Mouse (Mus musculus) adrenal gland, postnatal 14 days (tissue): ENCODE data around the gene Furin. TPM values are rescaled to one million over a fixed set of nuclear protein-coding genes. Genes with fewer than 3 reads are reported as not detected.
"Not testable (repeated sequence)": the region's sequence is repeated elsewhere in the genome, so short reads cannot be mapped to it uniquely, and the experiment has no call there.

ENCODE experiments used
- DNase-seq: peaks from one replicate; pipeline ENCODE4 v3.0.0; 2021; ENCODE audit warnings: mixed read lengths
- total RNA-seq: library from RNA; stranded (reverse); gene quantifications from 2 replicates; pipeline ENCODE4 v1.2.3, GENCODE M21; 2021

Furin gene
- total RNA-seq, 1 experiment from 2014 or later: 138 TPM

DNA sequence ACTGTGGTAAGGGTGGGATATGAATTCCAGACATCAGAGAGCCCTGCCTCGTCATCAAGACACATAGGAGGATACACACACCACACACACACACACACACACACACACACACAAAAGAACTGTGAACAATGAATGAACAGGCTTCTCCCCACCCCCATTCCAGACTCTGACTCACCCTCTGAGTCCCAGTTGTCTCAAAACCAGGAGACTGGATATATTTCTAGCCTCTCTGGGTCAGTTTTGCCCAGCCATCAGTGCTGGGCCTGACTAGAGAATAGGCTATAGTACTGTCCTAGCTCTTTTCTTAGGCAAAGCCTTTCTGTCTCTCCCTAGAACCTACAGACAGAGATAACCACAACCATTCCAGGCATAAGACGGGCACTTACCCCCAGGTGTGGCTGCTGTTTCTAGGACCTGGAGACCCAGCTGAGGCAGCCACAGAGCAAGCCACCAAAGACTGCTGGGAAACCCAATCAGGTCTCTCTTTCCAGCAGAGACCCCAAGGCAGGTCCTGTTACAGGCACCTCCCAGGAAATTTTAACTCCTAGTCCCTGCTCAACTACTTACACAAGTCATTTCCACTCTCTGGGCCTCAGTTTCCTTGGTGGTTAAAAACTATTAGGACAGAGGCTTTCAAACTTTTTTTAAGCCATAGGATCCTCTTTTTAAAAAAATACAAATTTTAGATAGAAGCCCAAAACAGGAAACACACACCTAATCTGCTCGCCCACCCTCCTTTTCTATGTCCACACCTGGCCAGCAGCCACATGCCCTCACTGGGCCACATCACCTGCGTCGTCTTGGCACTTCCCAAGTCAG is 4.0 kb downstream of the Furin start:
- peak; percentile 69 for DNase-seq

DNA sequence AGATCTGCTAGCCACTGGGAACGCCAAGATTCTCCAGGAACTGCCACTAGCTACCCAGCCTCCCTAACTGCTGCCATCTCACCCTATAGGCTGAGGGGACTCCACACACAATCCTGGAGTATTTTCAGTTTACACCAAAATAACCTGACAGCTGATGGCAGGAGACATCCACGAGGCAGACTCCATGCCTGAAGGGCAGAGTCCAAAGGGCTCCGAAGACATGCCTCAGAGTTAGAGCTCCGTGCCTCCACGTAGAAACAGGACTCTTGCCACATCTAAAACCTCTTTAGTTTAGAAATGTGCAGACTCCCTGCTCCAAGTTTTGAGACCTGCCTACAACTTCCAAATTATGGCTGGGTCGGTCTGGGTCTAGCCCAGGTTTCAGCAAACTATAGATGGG is 4.7 kb downstream of the Furin start:
- DNase-seq: no peak

GRCm38 (mm10) chr7:80400099-80400498 is 5.1 kb downstream of the Furin start:
- peak; percentile 84 for DNase-seq

- DNase-seq: no peak
Measured at GRCm38 (mm10) chr7:80398654-80399444, 6.4 kb downstream of the Furin start.

GRCm38 (mm10) chr7:80397986-80398385 is 7.2 kb downstream of the Furin start:
- DNase-seq: no peak

GRCm38 (mm10) chr7:80396427-80396826 is 8.8 kb downstream of the Furin start:
- not testable (repeated sequence) for DNase-seq

GRCm38 (mm10) chr7:80394600-80394999 is 10.6 kb downstream of the Furin start:
- no peak for DNase-seq

- DNase-seq: no peak
Measured at GRCm38 (mm10) chr7:80392119-80392518, 13.1 kb downstream of the Furin start.

- DNase-seq: peak; percentile 75
Measured at GRCm38 (mm10) chr7:80387633-80388543, 17.3 kb downstream of the Furin start, which contains the start of gene Fes. TSS of gene Fes (minus strand) at chr7:80387946.

- DNase-seq: peak; percentile 59
Measured at GRCm38 (mm10) chr7:80387033-80387632, 18.1 kb downstream of the Furin start.

DNA sequence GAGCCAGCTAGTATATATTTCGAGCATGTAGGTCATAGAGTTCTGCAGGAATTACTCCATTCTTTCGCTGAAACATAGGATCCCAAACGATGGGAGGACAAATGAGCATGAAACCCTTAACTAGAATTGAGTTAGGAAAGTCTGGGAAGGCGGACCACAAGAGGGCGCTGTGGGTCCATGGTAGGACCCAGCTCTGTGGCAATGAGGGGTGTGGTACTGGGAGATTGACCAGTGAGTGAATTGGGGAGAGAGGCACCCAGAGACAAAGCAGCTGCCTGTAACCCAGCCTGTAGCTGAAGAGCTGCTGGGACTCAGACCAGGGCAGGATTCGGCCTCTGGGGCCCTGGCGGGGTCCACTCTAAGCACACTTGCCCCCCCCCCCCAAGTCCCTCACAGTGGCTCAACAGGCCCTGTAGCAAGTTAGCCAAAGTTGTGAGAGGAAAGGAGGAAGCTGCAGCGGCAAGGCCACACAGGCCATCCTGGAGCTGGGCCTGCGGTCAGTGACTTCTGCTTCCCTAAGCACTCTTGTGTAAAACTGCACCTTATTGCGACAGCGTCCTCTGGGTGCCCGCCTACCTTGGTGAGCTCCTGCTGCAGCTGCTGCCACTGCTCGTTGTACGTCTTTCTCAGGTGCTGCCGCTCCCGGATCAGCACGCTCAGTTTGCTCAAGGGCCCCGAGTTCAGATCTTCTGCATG is 18.9 kb downstream of the Furin start:
- DNase-seq: peak; percentile 94

GRCm38 (mm10) chr7:80382919-80383318 is 22.3 kb downstream of the Furin start:
- peak; percentile 46 for DNase-seq

GRCm38 (mm10) chr7:80379531-80379930 is 25.7 kb downstream of the Furin start:
- DNase-seq: peak; percentile 61

DNA sequence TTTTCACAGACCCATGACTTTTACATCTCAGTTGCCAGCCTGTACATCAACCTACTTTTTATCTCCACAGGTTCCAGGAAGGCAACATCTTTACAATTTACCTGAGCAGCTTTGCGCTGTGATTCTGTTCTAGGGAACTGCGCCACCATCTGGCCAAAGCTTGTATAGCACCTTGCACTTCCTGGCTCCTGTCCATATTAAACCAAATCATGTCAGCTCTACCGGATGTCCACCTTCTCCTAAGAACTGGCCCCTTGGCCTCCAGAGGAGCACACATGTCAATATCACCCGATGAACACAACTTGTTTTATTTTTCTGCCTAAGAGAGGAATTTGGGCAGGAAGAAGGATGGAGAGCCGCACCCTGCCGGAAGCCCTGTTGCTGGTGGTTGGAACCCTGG is 27.8 kb downstream of the Furin start:
- peak; percentile 77 for DNase-seq

- no peak for DNase-seq
Measured at GRCm38 (mm10) chr7:80376192-80376591, 29.0 kb downstream of the Furin start.

DNA sequence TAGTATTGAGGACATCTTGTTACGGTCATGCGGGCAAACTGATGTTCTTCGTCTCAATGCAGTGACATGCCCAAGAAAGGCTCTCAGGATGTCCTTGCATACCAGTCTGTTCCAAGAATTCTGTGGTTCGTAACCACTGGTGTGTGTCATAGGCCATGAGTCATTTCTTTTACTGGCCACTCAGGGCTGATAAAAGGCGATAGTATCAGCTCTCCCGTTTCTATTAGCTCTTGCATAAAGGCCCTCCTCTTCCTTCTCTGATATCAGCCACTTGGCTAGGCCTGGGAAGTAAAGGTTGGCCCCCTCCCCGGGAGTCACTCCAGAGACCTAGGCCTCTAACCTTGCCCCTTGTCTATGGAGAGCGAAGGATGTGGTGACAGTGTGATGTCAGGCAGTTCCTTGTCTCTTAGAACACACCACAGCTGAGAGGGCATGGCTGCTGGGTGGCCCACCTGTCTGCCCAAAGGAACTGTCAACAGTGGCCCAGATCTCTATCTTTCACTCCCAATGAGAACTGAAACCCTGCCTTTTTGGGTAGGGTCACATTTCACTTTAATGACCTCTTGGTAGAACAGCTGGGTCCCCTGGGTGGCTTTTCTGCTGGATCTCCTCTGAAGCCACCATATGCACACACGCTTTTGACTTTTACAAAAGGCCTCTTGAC is 29.7 kb downstream of the Furin start:
- DNase-seq: peak; percentile 64

DNA sequence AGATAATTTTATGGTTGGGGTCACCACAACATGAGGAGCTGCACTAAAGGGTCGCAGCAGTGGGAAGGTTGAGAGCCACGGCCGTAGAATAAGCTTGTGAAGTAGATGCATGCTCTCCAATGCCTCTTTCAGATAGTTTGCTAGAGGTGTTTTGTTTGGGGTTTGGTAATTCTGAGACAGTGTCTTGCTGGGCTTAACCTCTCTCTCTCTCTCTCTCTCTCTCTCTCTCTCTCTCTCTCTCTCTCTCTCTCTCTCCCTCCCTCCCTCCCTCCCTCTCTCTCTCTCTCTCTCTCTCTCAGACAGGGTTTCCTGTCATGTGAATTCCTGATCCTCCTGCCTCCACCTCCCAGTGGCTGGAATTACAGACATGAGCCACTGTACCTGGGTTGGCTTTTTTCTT is 30.5 kb downstream of the Furin start:
- no peak for DNase-seq

GRCm38 (mm10) chr7:80374280-80374679 is 31.0 kb downstream of the Furin start:
- DNase-seq: peak; percentile 3

- peak; percentile 5 for DNase-seq
Measured at GRCm38 (mm10) chr7:80373850-80374249, 31.4 kb downstream of the Furin start.

GRCm38 (mm10) chr7:80373352-80373751 is 31.9 kb downstream of the Furin start:
- no peak for DNase-seq

GRCm38 (mm10) chr7:80372667-80373066 is 32.6 kb downstream of the Furin start:
- DNase-seq: peak; percentile 2
